Comparison of ENCODE assay signal across 21 mouse cellular contexts in the genomic region with DNA sequence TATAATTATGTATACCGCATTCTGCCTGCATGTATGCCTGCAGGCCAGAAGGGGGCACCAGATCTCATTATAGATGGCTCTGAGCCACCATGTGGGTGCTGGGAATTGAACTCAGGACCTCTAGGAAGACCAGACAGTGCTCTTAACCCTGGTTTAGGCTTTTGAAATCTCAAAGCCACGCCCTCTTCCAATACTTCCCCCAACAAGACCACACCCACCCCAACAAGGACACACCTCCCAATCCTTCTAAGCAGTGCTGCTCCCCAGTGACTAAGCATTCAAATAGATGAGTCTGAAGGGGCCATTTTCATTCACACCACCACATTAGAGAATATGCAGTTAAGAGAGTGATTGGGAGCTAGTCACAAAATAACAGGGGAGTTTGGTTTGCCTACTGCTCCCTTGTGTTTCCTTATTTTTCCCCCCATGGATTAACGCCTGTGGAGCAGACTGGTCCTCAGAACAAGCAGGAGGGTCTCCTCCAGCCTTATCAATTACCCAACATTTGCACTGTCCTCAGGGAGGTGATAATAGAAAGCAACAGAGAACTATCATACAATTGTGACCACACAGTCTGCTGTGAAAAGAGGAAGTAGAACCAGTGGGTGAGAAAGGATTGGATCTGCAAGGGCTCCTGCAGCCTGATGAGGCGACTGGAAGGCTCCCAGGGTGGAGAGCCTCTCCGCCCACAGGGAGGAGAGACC. TPM values are rescaled to one million over a fixed set of nuclear protein-coding genes. Genes with fewer than 3 reads are reported as not detected.
A peak's percentile ranks its signal among the peaks of the same experiment; 100 is the strongest.
DNase-seq lines count a peak whose midpoint lies in the region; ATAC-seq lines count a peak whose summit lies in the region.
"Had no signal": no experiment of that assay in that cellular context is flagged by ENCODE, and none has a peak within 500 bp of the region (broad histone marks: within the 10 kb centered on the region; RNA-seq: fewer than 3 reads in every experiment).

No protein-coding gene starts in this region.

- no peak overlapping the region for H3K4me3 ChIP-seq in heart, embryonic 10.5 days
- H3K4me3 ChIP-seq: heart, adult 2 months; limb, embryonic 13.5 days; stomach, embryonic 15.5 days had no signal

- peak; percentile 56 for DNase-seq in heart, embryonic 10.5 days (ENCODE audit: low spot score)
- no peak for DNase-seq in heart, postnatal 4 days
- DNase-seq in ES-CJ7 (ENCODE audit: low read depth, low spot score) (peak; percentile 85), liver (peak; percentile 24)
- DNase-seq in cerebellum, postnatal 25 days: no peak
- no peak for DNase-seq in urinary bladder, postnatal 14 days (ENCODE audit: low spot score)
- no peak for DNase-seq in lung, postnatal 4 days
- DNase-seq: cerebellum, adult 9-10 months; heart, adult 2 months; kidney, postnatal 14 days; lung, postnatal 10 days; right cerebral cortex, postnatal 14 days had no signal

- H3K27ac ChIP-seq in heart, embryonic 10.5 days: no peak overlapping the region
- H3K27ac ChIP-seq: heart, adult 2 months; limb, embryonic 13.5 days; stomach, embryonic 15.5 days had no signal

- ATAC-seq in neutrophil, adult 5-6 weeks (ENCODE audit: extremely low read depth, insufficient number of reproducible peaks, low FRiP score, poor library complexity, severe bottlenecking): peak; percentile 17; the same call in 1 of the 2 replicates
- ATAC-seq: inflammation-experienced regulatory T-cells, adult 6 months; midbrain, embryonic 16.5 days had no signal

- 71% methylated on average over 5 of the region's 5 CpGs for WGBS in heart, embryonic 10.5 days

- H3K4me1 ChIP-seq in heart, embryonic 10.5 days: peaks cover 8% of the 10 kb centered on the region
- H3K4me1 ChIP-seq: stomach, embryonic 15.5 days had no signal

- H3K9me3 ChIP-seq in heart, embryonic 10.5 days: no peaks in the 10 kb centered on the region
- H3K9me3 ChIP-seq: limb, embryonic 13.5 days; stomach, embryonic 15.5 days had no signal

- H3K36me3 ChIP-seq in heart, embryonic 10.5 days: no peaks in the 10 kb centered on the region
- H3K36me3 ChIP-seq: limb, embryonic 13.5 days; stomach, embryonic 15.5 days had no signal

- H3K27me3 ChIP-seq in heart, embryonic 10.5 days (ENCODE audit: insufficient read depth, poor library complexity, severe bottlenecking): no peaks in the 10 kb centered on the region
- H3K27me3 ChIP-seq: limb, embryonic 13.5 days; stomach, embryonic 15.5 days had no signal

RNA-seq across cellular contexts. Expression of a gene that starts 25.3 kb away (rescaled TPM):
- polyA plus RNA-seq in heart, embryonic 10.5 days (2016; fragmentation: Nextera tagmentation; extraction: Ambion mirVana): 0.09 TPM in 1 of 2 replicates, not detected in the other
- total RNA-seq in heart, postnatal 4 days (2021): under 1 TPM in 1 of 2 experiments, not detected in 1; 0.54 TPM
- not detected in 2 replicates for total RNA-seq in neutrophil, adult 5-6 weeks (2017)
- total RNA-seq: layer of hippocampus, postnatal 25 days had no signal
- polyA plus RNA-seq: heart, adult 2 months; midbrain, embryonic 16.5 days; neural tube, embryonic 14.5 days; stomach, embryonic 15.5 days had no signal

RNA-seq across cellular contexts. Expression of a gene that starts 44.0 kb away (rescaled TPM):
- polyA plus RNA-seq in heart, embryonic 10.5 days (2016; fragmentation: Nextera tagmentation; extraction: Ambion mirVana): 0.12 and 0.75 TPM in 2 replicates
- not detected for total RNA-seq in heart, postnatal 4 days (2021)
- total RNA-seq in neutrophil, adult 5-6 weeks (2017): 5.4 and 5.5 TPM in 2 replicates
- total RNA-seq: heart, adult 2 months; heart, postnatal 25 days; layer of hippocampus, postnatal 25 days had no signal
- polyA plus RNA-seq: embryonic facial prominence, embryonic 11.5 days; limb, embryonic 13.5 days; midbrain, embryonic 16.5 days; neural tube, embryonic 14.5 days had no signal

Comparison
In these comparisons a context has a peak if more than half of its experiments do, and no peak if none do; other contexts are left out.
1. DNase-seq: peak in heart, embryonic 10.5 days (single experiment), ES-CJ7 (single experiment) and liver (single experiment); none in heart, postnatal 4 days (single experiment), cerebellum, postnatal 25 days (0 of 2), urinary bladder, postnatal 14 days (single experiment) and lung, postnatal 4 days (0 of 2).